In the genomic region with DNA sequence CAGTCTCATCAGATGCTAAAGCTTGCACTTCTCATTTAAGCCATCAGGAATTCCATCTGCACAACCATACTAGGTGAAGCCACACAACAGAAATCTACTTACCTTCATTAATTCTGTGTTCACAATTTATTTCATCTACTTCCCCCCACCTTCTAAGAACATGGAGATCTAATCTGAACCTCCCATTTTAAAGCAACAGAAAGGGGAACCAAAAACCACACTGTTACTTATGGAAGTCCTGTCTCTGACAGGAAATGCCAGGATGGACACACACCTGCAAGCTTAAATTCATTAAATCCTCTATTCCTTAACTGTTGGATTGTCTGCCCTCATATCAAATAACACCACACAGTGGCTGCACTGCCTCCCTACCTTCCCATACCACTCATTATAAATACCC, we compare ENCODE assay signal across 21 mouse cellular contexts.
"Had no signal": no experiment of that assay in that cellular context is flagged by ENCODE, and none has a peak within 500 bp of the region (broad histone marks: within the 10 kb centered on the region; RNA-seq: fewer than 3 reads in every experiment).

No protein-coding gene starts in this region.

- H3K4me2 ChIP-seq: kidney, embryonic 15.5 days; limb, embryonic 13.5 days; liver, embryonic 13.5 days; lung, embryonic 14.5 days; midbrain, embryonic 11.5 days; neural tube, embryonic 12.5 days; neural tube, embryonic 15.5 days had no signal

- H3K9me3 ChIP-seq: kidney, embryonic 15.5 days; limb, embryonic 10.5 days; limb, embryonic 13.5 days; liver, embryonic 13.5 days; neural tube, embryonic 12.5 days; neural tube, embryonic 15.5 days had no signal

- H3K27ac ChIP-seq: kidney, embryonic 15.5 days; limb, embryonic 10.5 days; limb, embryonic 13.5 days; liver, embryonic 13.5 days; macrophage; neural tube, embryonic 12.5 days; neural tube, embryonic 15.5 days had no signal

- H3K4me1 ChIP-seq: neural tube, embryonic 12.5 days had no signal

- H3K27me3 ChIP-seq: kidney, embryonic 15.5 days; limb, embryonic 13.5 days; liver, embryonic 13.5 days; neural tube, embryonic 12.5 days; neural tube, embryonic 15.5 days had no signal

- H3K4me3 ChIP-seq: kidney, embryonic 15.5 days; limb, embryonic 10.5 days; limb, embryonic 13.5 days; liver, embryonic 13.5 days; neural tube, embryonic 12.5 days; neural tube, embryonic 15.5 days had no signal

- H3K9ac ChIP-seq: kidney, embryonic 15.5 days; limb, embryonic 13.5 days; liver, embryonic 13.5 days; lung, embryonic 14.5 days; neural tube, embryonic 12.5 days; neural tube, embryonic 15.5 days had no signal

- DNase-seq: kidney, adult 11 months; kidney, adult 8-10 months; kidney, postnatal 10 days; kidney, postnatal 36 days; liver; liver, embryonic 13.5 days; lung, embryonic 14.5 days; midbrain, embryonic 14.5 days; retina, postnatal 1 day; right cerebral cortex, postnatal 25 days; spleen, adult 18-20 months; thymus, adult 2 months; thymus, postnatal 25 days had no signal

- ATAC-seq: lung, postnatal 0 days had no signal
